Mouse (Mus musculus) erythroblast, embryonic 14.5 days (primary cell): ENCODE results near the gene Wdtc1. TPM values are rescaled to one million over a fixed set of nuclear protein-coding genes. Genes with fewer than 3 reads are reported as not detected.

Experiments used
- H3K27me3 ChIP-seq: 2 replicates; pipeline ENCODE4 v1.6.1; 2012; ENCODE audit warnings: inconsistent platforms; ENCODE audit not compliant: control insufficient read depth
- H3K36me3 ChIP-seq: 2 replicates; pipeline ENCODE4 v1.6.1; 2012; ENCODE audit warnings: mild to moderate bottlenecking, inconsistent platforms; ENCODE audit not compliant: control insufficient read depth
- H3K4me1 ChIP-seq: 2 replicates; pipeline ENCODE4 v1.6.1; 2012; ENCODE audit warnings: inconsistent platforms; ENCODE audit not compliant: control insufficient read depth
- H3K4me3 ChIP-seq: replicated peaks from 2 replicates; pipeline ENCODE3; 2012; ENCODE audit warnings: moderate library complexity, mild to moderate bottlenecking, inconsistent platforms
- H3K9me3 ChIP-seq: 2 replicates; pipeline ENCODE4 v1.6.1; 2012; ENCODE audit warnings: low read length, inconsistent platforms, mixed read lengths; ENCODE audit not compliant: control insufficient read depth
- GATA1 ChIP-seq: IDR thresholded peaks from 2 replicates; pipeline ENCODE4 v1.6.1; 2012; ENCODE audit warnings: low read length, inconsistent platforms, mixed read lengths
- TAL1 ChIP-seq: IDR thresholded peaks from 3 replicates; pipeline ENCODE4 v1.6.1; 2012; ENCODE audit warnings: low read length, inconsistent platforms, mixed read lengths
- polyA plus RNA-seq: library from polyadenylated mRNA; stranded (reverse); fragments of >175 nt; gene quantifications from 2 replicates; pipeline ENCODE4 v1.2.3, GENCODE M21; 2012

Gene Wdtc1
- polyA plus RNA-seq, 1 experiment: 23.1 TPM

DNA sequence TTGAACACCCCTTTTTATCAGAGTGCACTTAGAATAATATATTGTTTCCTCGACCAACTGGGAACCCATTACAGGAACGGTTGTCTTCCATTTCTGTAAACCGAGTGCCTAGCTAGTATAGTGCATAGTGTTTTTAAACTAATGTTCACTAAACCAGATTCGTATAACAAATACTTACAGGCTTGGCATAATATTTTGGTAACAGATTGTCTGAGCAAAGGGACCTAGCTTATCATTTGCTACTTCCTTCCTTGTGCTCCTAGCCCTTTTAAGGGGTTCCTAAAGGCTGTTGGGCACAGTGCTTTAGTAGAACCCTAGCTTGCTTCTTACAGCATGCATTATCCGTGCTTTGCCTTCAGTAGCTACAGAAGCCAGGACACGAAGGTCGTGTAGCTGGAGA is 71.8 kb downstream of the Wdtc1 start:
- Histone ChIP-seq H3K27me3 (no peaks in the 10 kb centered on the region), H3K9me3 (no peaks in the 10 kb centered on the region), H3K4me3 (no peak overlapping the region), H3K4me1 (peaks cover 65% of the 10 kb centered on the region), H3K36me3 (no peaks in the 10 kb centered on the region)
- TF ChIP-seq GATA1 (no peak), TAL1 (no peak)

DNA sequence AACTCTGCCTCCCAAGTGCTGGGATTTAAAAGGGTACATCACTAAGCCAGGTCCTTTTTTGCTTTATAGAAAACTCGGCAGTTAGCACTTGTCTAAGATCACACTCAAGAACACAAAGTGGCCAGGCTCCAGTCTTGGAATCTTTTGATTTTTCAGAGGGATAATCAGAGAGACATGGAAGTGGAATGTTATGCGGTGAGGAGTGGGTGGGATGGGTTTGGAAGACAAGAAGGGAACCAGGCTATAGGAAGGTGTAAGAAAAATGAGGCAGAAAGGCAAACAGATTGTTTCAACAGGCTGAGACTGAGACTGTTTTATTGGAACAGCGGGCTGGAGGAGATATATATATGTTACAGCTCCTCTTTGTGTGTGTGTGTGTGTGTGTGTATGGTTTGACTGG is 74.8 kb downstream of the Wdtc1 start:
- Histone ChIP-seq H3K4me3 (peak overlapping the region; percentile 74), H3K27me3 (no peaks in the 10 kb centered on the region), H3K9me3 (no peaks in the 10 kb centered on the region), H3K36me3 (peaks cover 26% of the 10 kb centered on the region), H3K4me1 (peaks cover 53% of the 10 kb centered on the region)
- TF ChIP-seq GATA1 (no peak), TAL1 (no peak)

DNA sequence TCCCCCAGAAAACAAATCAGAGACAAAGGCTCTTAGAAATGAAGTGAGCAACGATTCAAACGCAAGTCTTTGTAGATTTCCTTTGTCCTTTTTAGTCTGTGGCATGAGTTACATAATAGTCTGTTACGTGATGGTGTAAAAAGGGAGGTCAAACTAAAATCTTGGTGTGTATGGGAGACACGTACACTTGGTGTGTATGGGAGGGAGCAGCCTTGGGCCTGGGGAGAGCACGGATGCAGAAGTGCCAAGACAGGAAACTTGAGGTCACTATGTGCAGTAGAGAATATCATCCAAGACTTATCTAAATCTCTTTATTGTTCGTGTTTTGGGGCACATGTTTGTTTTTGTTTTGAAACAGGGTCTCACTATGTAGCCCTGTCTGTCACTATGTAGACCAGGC is 75.2 kb downstream of the Wdtc1 start:
- H3K9me3 ChIP-seq: no peaks in the 10 kb centered on the region
- H3K4me3 ChIP-seq: peak overlapping the region; percentile 74
- no peaks in the 10 kb centered on the region for H3K27me3 ChIP-seq
- no peak for TF ChIP-seq TAL1
- no peak for TF ChIP-seq GATA1
- peaks cover 49% of the 10 kb centered on the region for H3K4me1 ChIP-seq
- peaks cover 30% of the 10 kb centered on the region for H3K36me3 ChIP-seq

DNA sequence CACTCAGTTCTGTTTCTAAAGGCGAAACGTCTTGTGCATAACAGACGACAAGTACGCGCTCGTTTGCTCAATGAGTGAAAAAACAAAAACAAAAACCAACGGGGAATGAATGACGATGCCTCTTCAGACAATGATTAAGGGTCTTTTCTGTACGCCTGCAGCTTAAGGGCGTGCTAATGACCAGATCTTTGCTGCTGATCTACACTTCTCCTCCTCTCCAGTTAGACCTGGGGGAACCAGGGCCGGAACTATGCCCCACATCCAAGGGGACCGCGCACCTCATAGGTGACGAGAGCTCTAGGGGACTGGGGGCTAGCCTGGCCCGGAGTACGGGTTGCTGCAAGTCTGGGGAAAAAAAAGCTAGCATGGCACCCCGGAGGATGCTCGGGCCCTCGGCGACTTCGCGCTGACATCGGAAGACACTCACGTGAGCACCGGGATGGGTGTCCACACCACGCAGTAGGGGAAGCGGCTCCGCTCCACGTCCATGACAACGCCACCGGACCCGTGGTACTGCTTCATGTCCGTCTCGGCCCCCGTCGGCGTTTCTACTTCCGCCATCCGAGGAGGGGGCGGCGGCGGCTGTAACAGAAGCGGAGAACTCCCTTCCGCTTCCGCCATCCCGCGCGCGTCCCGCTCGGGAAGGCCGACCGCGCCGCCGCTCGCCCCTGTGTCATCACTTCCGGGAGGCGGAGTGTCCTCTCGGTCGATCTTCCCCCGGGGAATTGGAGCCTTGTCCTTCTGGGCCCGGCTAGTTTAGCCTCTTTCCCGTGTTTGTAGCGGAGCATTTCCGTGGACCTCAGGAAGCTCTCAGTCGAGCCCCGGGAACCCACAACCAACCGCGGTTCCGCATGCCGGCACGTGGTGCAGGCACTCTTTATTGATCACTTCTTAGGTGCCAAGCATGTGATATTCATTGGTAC is 75.9 kb downstream of the Wdtc1 start, which contains the start of gene Tmem222:
Gene Tmem222, minus strand, starts transcription at position 689 of the 923 bp plus-strand sequence.
- H3K4me3 ChIP-seq: peak within 1 kb of the TSS; percentile 74
- H3K36me3 ChIP-seq: peaks cover 33% of the 10 kb centered on the region
- H3K27me3 ChIP-seq: no peaks in the 10 kb centered on the region
- TF ChIP-seq GATA1 (peak; percentile 62), TAL1 (no peak)
- peaks cover 42% of the 10 kb centered on the region for H3K4me1 ChIP-seq
- no peaks in the 10 kb centered on the region for H3K9me3 ChIP-seq

DNA sequence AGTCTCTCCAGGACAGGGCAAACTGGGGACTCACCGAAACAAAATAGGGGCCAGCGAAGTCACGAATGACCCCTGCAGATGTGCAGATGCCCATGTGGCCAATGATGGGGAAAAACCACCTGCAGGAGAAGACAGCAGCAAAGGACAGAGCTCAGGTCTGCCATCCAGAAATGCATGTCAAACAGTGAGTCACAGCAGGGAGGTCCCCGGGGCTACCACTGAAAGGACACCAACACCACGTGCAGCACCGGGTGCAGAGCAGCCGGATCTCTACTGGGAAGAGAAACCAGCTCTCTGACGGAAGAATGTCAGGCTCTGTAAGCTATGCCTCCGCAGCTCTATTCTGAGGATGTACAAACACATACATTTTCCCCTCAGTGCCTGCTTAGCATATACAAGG is 82.4 kb downstream of the Wdtc1 start:
- Histone ChIP-seq H3K4me3 (no peak overlapping the region), H3K9me3 (no peaks in the 10 kb centered on the region), H3K27me3 (no peaks in the 10 kb centered on the region), H3K36me3 (peaks cover 88% of the 10 kb centered on the region), H3K4me1 (peaks cover 13% of the 10 kb centered on the region)
- TF ChIP-seq TAL1 (no peak), GATA1 (no peak)

DNA sequence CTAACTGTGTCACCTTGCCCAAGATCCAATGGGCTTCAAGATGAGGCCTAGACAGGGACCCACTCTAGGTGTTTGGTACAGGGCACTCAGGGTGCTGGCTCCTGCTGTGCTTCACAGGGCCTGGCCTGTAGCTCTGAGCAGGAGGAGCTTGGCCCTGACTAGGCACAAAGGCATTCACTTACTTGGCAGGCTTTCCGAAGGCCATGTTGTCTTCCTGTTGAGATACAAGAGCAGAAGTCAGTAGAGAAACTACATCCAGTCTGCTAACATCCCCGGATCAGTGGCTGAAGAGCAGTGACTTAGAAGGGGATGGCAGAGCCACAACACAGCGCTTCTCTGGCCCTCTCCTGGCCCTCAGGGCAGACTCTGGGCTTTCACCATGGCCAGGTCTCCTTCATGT is 83.7 kb downstream of the Wdtc1 start:
- peaks cover 3% of the 10 kb centered on the region for H3K4me1 ChIP-seq
- no peaks in the 10 kb centered on the region for H3K27me3 ChIP-seq
- H3K4me3 ChIP-seq: no peak overlapping the region
- peaks cover 87% of the 10 kb centered on the region for H3K36me3 ChIP-seq
- TF ChIP-seq GATA1 (no peak), TAL1 (no peak)
- no peaks in the 10 kb centered on the region for H3K9me3 ChIP-seq

DNA sequence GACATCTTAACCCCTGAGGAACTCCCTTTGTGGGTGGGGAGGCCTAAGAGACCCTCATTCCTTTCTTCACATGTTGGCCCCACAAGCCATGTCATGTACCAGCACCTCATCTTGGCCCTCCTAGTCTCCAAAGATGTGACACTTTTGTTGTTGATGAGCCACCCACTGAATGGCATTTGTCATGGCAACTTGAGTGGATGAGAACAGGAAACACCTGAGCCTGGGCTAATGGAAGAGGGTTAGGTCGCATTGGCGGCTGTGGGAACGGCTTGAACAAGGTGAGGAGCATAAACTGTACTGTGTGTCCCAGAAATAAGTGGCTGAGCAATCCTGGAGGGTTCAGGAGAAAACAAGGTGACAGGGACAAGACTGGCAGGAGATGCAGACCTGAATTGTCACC is 84.3 kb downstream of the Wdtc1 start:
- Histone ChIP-seq H3K9me3 (no peaks in the 10 kb centered on the region), H3K27me3 (no peaks in the 10 kb centered on the region), H3K4me3 (no peak overlapping the region), H3K36me3 (peaks cover 85% of the 10 kb centered on the region), H3K4me1 (peaks cover 2% of the 10 kb centered on the region; the same call in 1 of the 2 replicates)
- TF ChIP-seq TAL1 (no peak), GATA1 (no peak)

DNA sequence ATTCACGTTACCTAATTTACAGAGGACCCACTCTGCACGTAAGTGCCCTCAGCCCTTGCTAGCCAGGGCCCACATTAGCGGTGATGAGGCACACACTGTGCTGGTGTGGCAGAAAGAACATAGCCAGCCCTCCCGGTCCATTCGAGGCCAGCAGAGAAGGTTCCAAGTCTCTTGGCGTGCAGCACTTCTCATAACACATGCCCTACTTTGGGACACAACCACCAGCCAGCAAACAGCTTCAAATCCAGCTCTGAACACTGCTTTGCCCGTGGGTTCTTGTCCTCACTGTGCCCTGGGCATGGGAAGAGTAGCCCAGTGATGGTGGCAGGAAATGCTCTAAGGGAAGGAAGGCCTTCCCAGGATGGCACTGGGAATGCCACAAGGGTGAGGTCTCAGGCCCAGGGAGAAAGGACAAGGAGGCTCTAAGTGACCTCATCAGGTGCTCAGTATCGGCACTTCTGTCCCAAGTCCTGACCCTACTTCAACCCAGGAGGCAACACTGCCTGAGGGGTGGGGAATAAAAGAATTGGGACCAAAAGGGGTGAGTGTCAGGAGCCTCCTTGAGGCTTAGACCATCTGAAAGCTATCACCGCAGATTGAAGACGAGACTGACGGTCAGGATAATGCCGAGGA is 86.9 kb downstream of the Wdtc1 start:
- Histone ChIP-seq H3K9me3 (no peaks in the 10 kb centered on the region), H3K36me3 (peaks cover 72% of the 10 kb centered on the region), H3K27me3 (no peaks in the 10 kb centered on the region), H3K4me1 (peaks cover 22% of the 10 kb centered on the region), H3K4me3 (no peak overlapping the region)
- no peak for TF ChIP-seq TAL1

DNA sequence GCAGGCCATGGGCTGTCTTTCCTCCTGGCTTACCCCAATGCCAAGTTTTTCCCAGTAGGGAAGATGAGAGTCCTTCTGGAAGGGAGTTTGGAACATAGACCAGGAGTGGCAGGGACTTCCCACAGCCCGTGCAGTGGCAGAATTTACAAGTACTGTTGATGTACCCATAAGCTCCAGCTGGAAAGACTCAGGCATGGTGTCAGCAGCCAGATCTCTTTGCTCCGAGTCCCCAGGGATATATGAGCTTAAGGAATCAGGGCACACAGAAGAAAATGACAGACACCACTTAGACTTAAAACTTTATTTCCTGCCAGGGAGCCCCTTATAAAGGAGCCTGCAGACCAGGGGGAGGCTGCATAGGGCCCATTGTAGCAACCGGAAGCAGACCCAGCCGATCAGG is 87.5 kb downstream of the Wdtc1 start:
- Histone ChIP-seq H3K9me3 (no peaks in the 10 kb centered on the region), H3K36me3 (peaks cover 68% of the 10 kb centered on the region)

More for the DNA sequence above, 87.5 kb downstream of the Wdtc1 start:
- no peak for TF ChIP-seq GATA1
- no peak for TF ChIP-seq TAL1
- H3K4me3 ChIP-seq: no peak overlapping the region
- peaks cover 22% of the 10 kb centered on the region for H3K4me1 ChIP-seq
- no peaks in the 10 kb centered on the region for H3K27me3 ChIP-seq
